Mouse (Mus musculus) liver, embryonic 15.5 days (tissue): Measurements from ENCODE around the gene Tmbim6. TPM values are rescaled to one million over a fixed set of nuclear protein-coding genes. Genes with fewer than 3 reads are reported as not detected.

Experiments used
- ATAC-seq: fragments of 200-750 bp; cut with Nextera tagmentation; 2 replicates; pipeline ENCODE4 v1.8.0; 2017; ENCODE audit warnings: moderate number of reproducible peaks, mild to moderate bottlenecking, moderate library complexity; ENCODE audit not compliant: insufficient read depth
- H3K27ac ChIP-seq: fragments of 300-500 bp; sonication (generic); replicated peaks from 2 replicates; pipeline ENCODE4 v1.5.1; 2015; ENCODE audit warnings: mild to moderate bottlenecking, inconsistent platforms
- H3K27me3 ChIP-seq: fragments of 300-500 bp; sonication (generic); 2 replicates; pipeline ENCODE4 v1.6.1; 2015; ENCODE audit warnings: mild to moderate bottlenecking, inconsistent platforms
- H3K36me3 ChIP-seq: fragments of 300-500 bp; sonication (generic); replicated peaks from 2 replicates; pipeline ENCODE4 v1.6.1; 2015; ENCODE audit warnings: moderate library complexity, mild to moderate bottlenecking, inconsistent platforms
- H3K4me1 ChIP-seq: fragments of 300-500 bp; sonication (generic); replicated peaks from 2 replicates; pipeline ENCODE4 v1.6.1; 2015; ENCODE audit warnings: inconsistent platforms
- H3K4me2 ChIP-seq: fragments of 300-500 bp; sonication (generic); 2 replicates; pipeline ENCODE4 v1.6.1; 2015; ENCODE audit warnings: moderate library complexity, mild to moderate bottlenecking, inconsistent platforms
- H3K4me3 ChIP-seq: fragments of 300-500 bp; sonication (generic); replicated peaks from 2 replicates; pipeline ENCODE4 v1.5.1; 2015; ENCODE audit warnings: mild to moderate bottlenecking, inconsistent platforms
- H3K9ac ChIP-seq: fragments of 300-500 bp; sonication (generic); 2 replicates; pipeline ENCODE4 v1.6.1; 2015; ENCODE audit warnings: moderate library complexity, mild to moderate bottlenecking, inconsistent platforms
- H3K9me3 ChIP-seq: fragments of 300-500 bp; sonication (generic); replicated peaks from 2 replicates; pipeline ENCODE4 v1.6.1; 2016; ENCODE audit warnings: inconsistent platforms
- WGBS: fragments of 180-500 bp; shearing (Covaris S2); methylation state at CpG from one replicate; pipeline ENCODE4 v1.1.7; 2015; ENCODE audit warnings: mixed read lengths; ENCODE audit not compliant: insufficient replicate concordance; 5-methylcytosine and 5-hydroxymethylcytosine counted together
- polyA plus RNA-seq: library from polyadenylated mRNA; unstranded; fragments of >200 nt; fragmentation: Nextera tagmentation; extraction: Ambion mirVana; gene quantifications from 2 replicates; pipeline ENCODE4 v1.2.1, GENCODE M21; 2015

The Tmbim6 gene
- polyA plus RNA-seq, 1 experiment from 2014 or later, result 278 TPM

GRCm38 (mm10) chr15:99400602-99401001 lies 7.9 kb downstream of the Tmbim6 start:
- H3K4me2 ChIP-seq, result no peak overlapping the region
- peaks cover 51% of the 10 kb centered on the region for H3K36me3 ChIP-seq
- 68% methylated on average over 6 of the region's 6 CpGs for WGBS
- H3K9me3 ChIP-seq, result no peaks in the 10 kb centered on the region
- H3K27ac ChIP-seq, result no peak overlapping the region
- no peak overlapping the region for H3K9ac ChIP-seq
- no peaks in the 10 kb centered on the region for H3K27me3 ChIP-seq
- H3K4me1 ChIP-seq, result peaks cover 77% of the 10 kb centered on the region
- H3K4me3 ChIP-seq, result no peak overlapping the region
- no peak for ATAC-seq

GRCm38 (mm10) chr15:99403159-99403889 lies 10.6 kb downstream of the Tmbim6 start:
- H3K4me3 ChIP-seq, result no peak overlapping the region
- WGBS, result 77% methylated on average over 12 of the region's 12 CpGs
- H3K4me1 ChIP-seq, result peaks cover 49% of the 10 kb centered on the region
- H3K27me3 ChIP-seq, result no peaks in the 10 kb centered on the region
- H3K9me3 ChIP-seq, result no peaks in the 10 kb centered on the region
- ATAC-seq, result no peak
- no peak overlapping the region for H3K4me2 ChIP-seq
- H3K9ac ChIP-seq, result no peak overlapping the region
- peaks cover 78% of the 10 kb centered on the region for H3K36me3 ChIP-seq
- peak overlapping the region; percentile 51; the same call in 1 of the 2 replicates for H3K27ac ChIP-seq

GRCm38 (mm10) chr15:99405150-99405549 lies 12.5 kb downstream of the Tmbim6 start:
- no peak overlapping the region for H3K27ac ChIP-seq

GRCm38 (mm10) chr15:99406986-99407570 lies 14.4 kb downstream of the Tmbim6 start:
- Histone ChIP-seq H3K27me3 (no peaks in the 10 kb centered on the region), H3K4me3 (no peak overlapping the region), H3K27ac (no peak overlapping the region), H3K9me3 (no peaks in the 10 kb centered on the region), H3K9ac (no peak overlapping the region), H3K4me1 (peaks cover 18% of the 10 kb centered on the region), H3K4me2 (no peak overlapping the region), H3K36me3 (peaks cover 90% of the 10 kb centered on the region)
- WGBS, result 91% methylated on average over 15 of the region's 15 CpGs
- ATAC-seq, result no peak

More at GRCm38 (mm10) chr15:99405150-99405549, 12.5 kb downstream of the Tmbim6 start:
- Histone ChIP-seq H3K4me2 (no peak overlapping the region), H3K9me3 (no peaks in the 10 kb centered on the region), H3K36me3 (peaks cover 85% of the 10 kb centered on the region), H3K4me1 (peaks cover 33% of the 10 kb centered on the region), H3K4me3 (no peak overlapping the region), H3K27me3 (no peaks in the 10 kb centered on the region), H3K9ac (no peak overlapping the region)
- WGBS, result 80% methylated on average over 9 of the region's 9 CpGs
- ATAC-seq, result no peak

- H3K27me3 ChIP-seq, result no peaks in the 10 kb centered on the region
- no peak overlapping the region for H3K4me3 ChIP-seq
- no peak for ATAC-seq
- no peaks in the 10 kb centered on the region for H3K9me3 ChIP-seq
- no peak overlapping the region for H3K27ac ChIP-seq
- peaks cover 4% of the 10 kb centered on the region; the same call in 1 of the 2 replicates for H3K4me1 ChIP-seq
- H3K9ac ChIP-seq, result no peak overlapping the region
- H3K4me2 ChIP-seq, result no peak overlapping the region
- H3K36me3 ChIP-seq, result peaks cover 73% of the 10 kb centered on the region
- WGBS, result 85% methylated on average over 9 of the region's 9 CpGs
Observed at GRCm38 (mm10) chr15:99408845-99409244, 16.2 kb downstream of the Tmbim6 start.

- H3K9ac ChIP-seq, result no peak overlapping the region
- no peak overlapping the region for H3K4me3 ChIP-seq
- no peaks in the 10 kb centered on the region for H3K27me3 ChIP-seq
- ATAC-seq, result no peak
- H3K27ac ChIP-seq, result no peak overlapping the region
- H3K4me1 ChIP-seq, result peaks cover 8% of the 10 kb centered on the region
- H3K9me3 ChIP-seq, result no peaks in the 10 kb centered on the region
- WGBS, result 61% methylated on average over 14 of the region's 14 CpGs
- H3K36me3 ChIP-seq, result peaks cover 44% of the 10 kb centered on the region
- H3K4me2 ChIP-seq, result no peak overlapping the region
Observed at GRCm38 (mm10) chr15:99411747-99412146, 19.1 kb downstream of the Tmbim6 start.

GRCm38 (mm10) chr15:99415793-99416192 lies 23.1 kb downstream of the Tmbim6 start:
- Histone ChIP-seq H3K9me3 (no peaks in the 10 kb centered on the region), H3K4me2 (peak overlapping the region; percentile 44)

GRCm38 (mm10) chr15:99416348-99416882 lies 23.7 kb downstream of the Tmbim6 start:
- no peaks in the 10 kb centered on the region for H3K36me3 ChIP-seq
- H3K9me3 ChIP-seq, result no peaks in the 10 kb centered on the region
- H3K4me1 ChIP-seq, result peaks cover 23% of the 10 kb centered on the region
- peak overlapping the region; percentile 44 for H3K4me2 ChIP-seq
- no peak overlapping the region for H3K4me3 ChIP-seq
- WGBS, result 11% methylated on average over 13 of the region's 13 CpGs
- no peak overlapping the region for H3K27ac ChIP-seq
- ATAC-seq, result peak; percentile 23; the same call in 1 of the 2 replicates
- H3K9ac ChIP-seq, result no peak overlapping the region; the same call in 1 of the 2 replicates
- H3K27me3 ChIP-seq, result no peaks in the 10 kb centered on the region

More at GRCm38 (mm10) chr15:99415793-99416192, 23.1 kb downstream of the Tmbim6 start:
- Histone ChIP-seq H3K27me3 (no peaks in the 10 kb centered on the region), H3K27ac (no peak overlapping the region), H3K36me3 (peaks cover 3% of the 10 kb centered on the region; the same call in 1 of the 2 replicates), H3K4me3 (no peak overlapping the region), H3K4me1 (peaks cover 17% of the 10 kb centered on the region), H3K9ac (no peak overlapping the region)
- 6% methylated on average over 2 of the region's 2 CpGs for WGBS
- no peak for ATAC-seq

- no peaks in the 10 kb centered on the region for H3K36me3 ChIP-seq
- H3K9ac ChIP-seq, result no peak overlapping the region; the same call in 1 of the 2 replicates
- H3K27ac ChIP-seq, result no peak overlapping the region
- 25% methylated on average over 4 of the region's 4 CpGs for WGBS
- H3K4me1 ChIP-seq, result peaks cover 23% of the 10 kb centered on the region
- H3K4me2 ChIP-seq, result peak overlapping the region; percentile 25
- ATAC-seq, result no peak
- H3K27me3 ChIP-seq, result no peaks in the 10 kb centered on the region
- no peaks in the 10 kb centered on the region for H3K9me3 ChIP-seq
- no peak overlapping the region for H3K4me3 ChIP-seq
Observed at GRCm38 (mm10) chr15:99416957-99417356, 24.3 kb downstream of the Tmbim6 start.

- Histone ChIP-seq H3K4me3 (no peak overlapping the region), H3K4me2 (no peak overlapping the region), H3K27me3 (no peaks in the 10 kb centered on the region), H3K4me1 (peaks cover 23% of the 10 kb centered on the region), H3K27ac (no peak overlapping the region), H3K36me3 (no peaks in the 10 kb centered on the region), H3K9ac (no peak overlapping the region), H3K9me3 (no peaks in the 10 kb centered on the region)
- WGBS, result 25% methylated on average over 17 of the region's 17 CpGs
- no peak for ATAC-seq
Observed at GRCm38 (mm10) chr15:99417692-99418271, 25.1 kb downstream of the Tmbim6 start.

- no peak overlapping the region for H3K9ac ChIP-seq
- H3K4me3 ChIP-seq, result no peak overlapping the region
- H3K27ac ChIP-seq, result 0 out of 2 replicates have a peak overlapping the region, but pooled peaks have one; percentile 42
- peaks cover 23% of the 10 kb centered on the region for H3K4me1 ChIP-seq
- WGBS, result 31% methylated on average over 5 of the region's 5 CpGs
- no peaks in the 10 kb centered on the region for H3K27me3 ChIP-seq
- H3K4me2 ChIP-seq, result peak overlapping the region; percentile 42
- ATAC-seq, result no peak
- no peaks in the 10 kb centered on the region for H3K36me3 ChIP-seq
- no peaks in the 10 kb centered on the region for H3K9me3 ChIP-seq
Observed at GRCm38 (mm10) chr15:99420101-99420500, 27.4 kb downstream of the Tmbim6 start.
